19 mouse cellular contexts compared by ENCODE assay signal in the genomic region with DNA sequence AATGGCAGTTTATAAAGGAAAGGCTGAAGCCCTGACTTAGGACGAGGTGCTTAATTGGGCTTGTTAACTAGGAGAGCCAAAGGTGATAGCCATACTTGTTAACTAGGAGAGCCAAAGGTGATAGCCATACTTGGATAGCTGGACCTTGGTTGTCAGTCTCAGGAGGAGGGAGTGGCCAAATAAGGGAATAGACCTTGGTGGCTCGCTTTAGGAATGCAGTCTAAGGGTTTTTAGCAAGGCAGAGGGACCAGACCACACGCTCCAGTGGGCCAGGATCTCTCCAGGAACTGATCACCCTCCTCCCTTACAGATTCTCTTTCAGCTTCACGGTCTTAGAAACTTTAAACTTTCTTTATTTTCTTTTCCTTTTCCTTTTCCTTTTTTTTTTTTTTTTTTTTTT. TPM values are rescaled to one million over a fixed set of nuclear protein-coding genes. Genes with fewer than 3 reads are reported as not detected.
DNase-seq lines count a peak whose midpoint lies in the region; ATAC-seq and TF ChIP-seq lines count a peak whose summit lies in the region.
"Had no signal": no experiment of that assay in that cellular context is flagged by ENCODE, and none has a peak within 500 bp of the region (broad histone marks: within the 10 kb centered on the region; RNA-seq: fewer than 3 reads in every experiment).

No protein-coding gene starts in this region.

- peaks cover 9% of the 10 kb centered on the region; the same call in 1 of the 2 replicates for H3K4me1 ChIP-seq in forebrain, embryonic 12.5 days
- H3K4me1 ChIP-seq in forebrain, embryonic 10.5 days = peaks cover 10% of the 10 kb centered on the region
- H3K4me1 ChIP-seq in kidney, embryonic 15.5 days = peaks cover 7% of the 10 kb centered on the region; the same call in 1 of the 2 replicates
- H3K4me1 ChIP-seq in forebrain, embryonic 16.5 days (replicated peaks; ENCODE audit: control insufficient read depth, insufficient read depth, low read length) = no peaks in the 10 kb centered on the region; the same call in 1 of the 2 replicates
- H3K4me1 ChIP-seq in heart, postnatal 0 days (ENCODE audit: control insufficient read depth, insufficient read depth) = no peaks in the 10 kb centered on the region
- H3K4me1 ChIP-seq: embryonic facial prominence, embryonic 12.5 days; hindbrain, embryonic 15.5 days; neural tube, embryonic 12.5 days had no signal

- TF ChIP-seq EP300 in heart, postnatal 0 days (IDR thresholded peaks at IDR 0.05; ENCODE audit: low read depth) = no peak

- H3K4me2 ChIP-seq in forebrain, embryonic 12.5 days = peak overlapping the region; percentile 15; the same call in 1 of the 2 replicates
- H3K4me2 ChIP-seq in kidney, embryonic 15.5 days = peak overlapping the region; percentile 25; the same call in 1 of the 2 replicates
- no peak overlapping the region; the same call in 1 of the 2 replicates for H3K4me2 ChIP-seq in forebrain, embryonic 16.5 days (ENCODE audit: low read length)
- peak overlapping the region; percentile 40 for H3K4me2 ChIP-seq in heart, postnatal 0 days (ENCODE audit: low read depth, low read length)
- H3K4me2 ChIP-seq: embryonic facial prominence, embryonic 12.5 days; hindbrain, embryonic 15.5 days; neural tube, embryonic 12.5 days had no signal

- no peaks in the 10 kb centered on the region for H3K9me3 ChIP-seq in forebrain, embryonic 12.5 days
- H3K9me3 ChIP-seq in forebrain, embryonic 10.5 days = no peaks in the 10 kb centered on the region
- H3K9me3 ChIP-seq in kidney, embryonic 15.5 days (replicated peaks) = no peaks in the 10 kb centered on the region
- H3K9me3 ChIP-seq in forebrain, embryonic 16.5 days (ENCODE audit: control insufficient read depth, low read length) = no peaks in the 10 kb centered on the region
- no peaks in the 10 kb centered on the region for H3K9me3 ChIP-seq in heart, postnatal 0 days (replicated peaks; ENCODE audit: control insufficient read depth, low read length)
- H3K9me3 ChIP-seq: embryonic facial prominence, embryonic 12.5 days; hindbrain, embryonic 15.5 days; neural tube, embryonic 12.5 days had no signal

- WGBS in forebrain, embryonic 12.5 days = 31% methylated on average over 4 of the region's 4 CpGs
- WGBS in forebrain, embryonic 10.5 days = 37% methylated on average over 4 of the region's 4 CpGs
- WGBS in kidney, embryonic 15.5 days = 14% methylated on average over 4 of the region's 4 CpGs
- WGBS in forebrain, embryonic 16.5 days = 31% methylated on average over 4 of the region's 4 CpGs
- WGBS in heart, postnatal 0 days = 15% methylated on average over 4 of the region's 4 CpGs

- no peak overlapping the region for H3K4me3 ChIP-seq in forebrain, embryonic 12.5 days (replicated peaks)
- no peak overlapping the region for H3K4me3 ChIP-seq in forebrain, embryonic 10.5 days
- H3K4me3 ChIP-seq in kidney, embryonic 15.5 days (replicated peaks) = no peak overlapping the region
- H3K4me3 ChIP-seq in forebrain, embryonic 16.5 days (replicated peaks; ENCODE audit: low read length) = no peak overlapping the region
- H3K4me3 ChIP-seq in heart, postnatal 0 days (ENCODE audit: low read depth, low read length) = no peak overlapping the region; the same call in 1 of the 2 replicates
- H3K4me3 ChIP-seq: embryonic facial prominence, embryonic 12.5 days; hindbrain, embryonic 15.5 days; neural tube, embryonic 12.5 days had no signal

- 0 out of 2 replicates have a peak, but pooled peaks cover 3% of the 10 kb centered on the region for H3K27me3 ChIP-seq in forebrain, embryonic 12.5 days
- no peaks in the 10 kb centered on the region for H3K27me3 ChIP-seq in forebrain, embryonic 10.5 days (ENCODE audit: poor library complexity, severe bottlenecking)
- no peaks in the 10 kb centered on the region for H3K27me3 ChIP-seq in kidney, embryonic 15.5 days
- H3K27me3 ChIP-seq in forebrain, embryonic 16.5 days (replicated peaks; ENCODE audit: control insufficient read depth, insufficient read depth, low read length) = no peaks in the 10 kb centered on the region
- H3K27me3 ChIP-seq in heart, postnatal 0 days (ENCODE audit: control insufficient read depth, insufficient read depth, low read length) = no peaks in the 10 kb centered on the region
- H3K27me3 ChIP-seq: embryonic facial prominence, embryonic 12.5 days; hindbrain, embryonic 15.5 days; neural tube, embryonic 12.5 days had no signal

- DNase-seq in forebrain, embryonic 10.5 days (ENCODE audit: extremely low spot score, low spot score) = no peak
- no peak for DNase-seq in kidney, adult 9 months
- peak; percentile 67 for DNase-seq in heart, postnatal 0 days (ENCODE audit: low spot score)
- no peak for DNase-seq in yolk sac, embryonic 10.5 days (ENCODE audit: low spot score)
- DNase-seq in testis, postnatal 10 days (ENCODE audit: low spot score) = no peak
- DNase-seq: adrenal gland, postnatal 36 days; cerebellum, adult 8-10 months; thymus, postnatal 14 days had no signal

- no peaks in the 10 kb centered on the region for H3K36me3 ChIP-seq in forebrain, embryonic 12.5 days (replicated peaks)
- no peaks in the 10 kb centered on the region for H3K36me3 ChIP-seq in forebrain, embryonic 10.5 days (replicated peaks)
- no peaks in the 10 kb centered on the region for H3K36me3 ChIP-seq in kidney, embryonic 15.5 days
- H3K36me3 ChIP-seq in forebrain, embryonic 16.5 days (ENCODE audit: control insufficient read depth, insufficient read depth) = no peaks in the 10 kb centered on the region
- no peaks in the 10 kb centered on the region for H3K36me3 ChIP-seq in heart, postnatal 0 days (replicated peaks; ENCODE audit: control insufficient read depth, insufficient read depth, low read length)
- H3K36me3 ChIP-seq: embryonic facial prominence, embryonic 12.5 days; hindbrain, embryonic 15.5 days; neural tube, embryonic 12.5 days had no signal

- no peak overlapping the region for H3K9ac ChIP-seq in forebrain, embryonic 12.5 days
- H3K9ac ChIP-seq in kidney, embryonic 15.5 days = no peak overlapping the region
- H3K9ac ChIP-seq in forebrain, embryonic 16.5 days (replicated peaks; ENCODE audit: low read depth, low read length) = no peak overlapping the region
- no peak overlapping the region for H3K9ac ChIP-seq in heart, postnatal 0 days (replicated peaks; ENCODE audit: low read depth, low read length)
- H3K9ac ChIP-seq: embryonic facial prominence, embryonic 12.5 days; hindbrain, embryonic 15.5 days; neural tube, embryonic 12.5 days had no signal

- H3K27ac ChIP-seq in forebrain, embryonic 12.5 days = no peak overlapping the region
- H3K27ac ChIP-seq in forebrain, embryonic 10.5 days = no peak overlapping the region
- H3K27ac ChIP-seq in kidney, embryonic 15.5 days = no peak overlapping the region
- no peak overlapping the region for H3K27ac ChIP-seq in forebrain, embryonic 16.5 days (ENCODE audit: low read length)
- H3K27ac ChIP-seq in heart, postnatal 0 days (ENCODE audit: low read depth) = peak overlapping the region; percentile 82
- H3K27ac ChIP-seq: embryonic facial prominence, embryonic 12.5 days; hindbrain, embryonic 15.5 days; neural tube, embryonic 12.5 days; stomach, postnatal 0 days had no signal

- ATAC-seq in forebrain, embryonic 12.5 days (ENCODE audit: low FRiP score) = no peak
- peak; percentile 85 for ATAC-seq in kidney, embryonic 15.5 days (replicated peaks; ENCODE audit: low FRiP score)
- ATAC-seq in forebrain, embryonic 16.5 days = 0 out of 2 replicates have a peak, but pooled peaks have one; percentile 38
- peak; percentile 76 for ATAC-seq in heart, postnatal 0 days (ENCODE audit: insufficient read depth, low read depth)
- ATAC-seq: activated CD4-positive, CD25-positive, alpha-beta regulatory T cell, adult 4 months; CD4-positive, CD25-positive, alpha-beta regulatory T cell, adult 4 months; intestine, postnatal 0 days had no signal

- no peak for TF ChIP-seq CTCF in heart, postnatal 0 days (IDR thresholded peaks at IDR 0.05; ENCODE audit: low read depth)

RNA-seq across cellular contexts. Expression of a gene that starts 13.4 kb away (rescaled TPM):
- polyA plus RNA-seq in forebrain, embryonic 12.5 days (2016; fragmentation: Nextera tagmentation; extraction: Ambion mirVana) = 5.9 and 7.5 TPM in 2 replicates
- 3.0 and 3.5 TPM in 2 replicates for polyA plus RNA-seq in forebrain, embryonic 10.5 days (2016; fragmentation: Nextera tagmentation; extraction: Ambion mirVana)
- 29.6 and 30.4 TPM in 2 replicates for polyA plus RNA-seq in kidney, embryonic 15.5 days (2015; fragmentation: Nextera tagmentation; extraction: Ambion mirVana)
- 25.3 and 30.7 TPM in 2 replicates for polyA plus RNA-seq in forebrain, embryonic 16.5 days (2015; fragmentation: Nextera tagmentation; extraction: Ambion mirVana)
- total RNA-seq in heart, postnatal 0 days (2014; rRNA removed; ENCODE audit: low replicate concordance) = 64.9 and 102 TPM in 2 replicates
- polyA plus RNA-seq in heart, postnatal 0 days (2015; fragmentation: Nextera tagmentation; extraction: Ambion mirVana) = 166 and 168 TPM in 2 replicates
- total RNA-seq: monocyte, adult 5-6 weeks had no signal
- polyA plus RNA-seq: activated CD4-positive, CD25-positive, alpha-beta regulatory T cell, adult 4 months; CD4-positive, CD25-positive, alpha-beta regulatory T cell, adult 4 months had no signal
